Mouse (Mus musculus) common myeloid progenitor, adult 5-6 weeks (primary cell): Measurements from ENCODE around the gene Rfx4. TPM values are rescaled to one million over a fixed set of nuclear protein-coding genes. Genes with fewer than 3 reads are reported as not detected.

Source experiments
- ATAC-seq: replicated peaks from 2 replicates; pipeline ENCODE4 v1.8.0; 2016; ENCODE audit warnings: low read depth, mild to moderate bottlenecking, moderate TSS enrichment, inconsistent platforms; ENCODE audit not compliant: poor library complexity, severe bottlenecking
- total RNA-seq: library from RNA; stranded (forward); fragments of 200-1000, 187-1606 nt; gene quantifications from 2 replicates; pipeline ENCODE4 v1.2.3, GENCODE M21; 2017

Gene Rfx4
- total RNA-seq, 1 experiment from 2014 or later: not detected

GRCm38 (mm10) chr10:84903307-84903706, 147.4 kb downstream of the Rfx4 start:
- ATAC-seq: peak; percentile 7; the same call in 1 of the 2 replicates

- ATAC-seq: peak; percentile 74
Measured at GRCm38 (mm10) chr10:84903742-84904141, 147.9 kb downstream of the Rfx4 start.

- ATAC-seq: no peak
Measured at GRCm38 (mm10) chr10:84906895-84907294, 151.0 kb downstream of the Rfx4 start.

GRCm38 (mm10) chr10:84908006-84908405, 152.1 kb downstream of the Rfx4 start:
- ATAC-seq: no peak

GRCm38 (mm10) chr10:84908471-84908870, 152.6 kb downstream of the Rfx4 start:
- no peak for ATAC-seq

- no peak for ATAC-seq
Measured at GRCm38 (mm10) chr10:84909021-84909801, 153.3 kb downstream of the Rfx4 start.

- ATAC-seq: no peak
Measured at GRCm38 (mm10) chr10:84910194-84910593, 154.3 kb downstream of the Rfx4 start.

GRCm38 (mm10) chr10:84910758-84911384, 155.0 kb downstream of the Rfx4 start:
- ATAC-seq: no peak

- ATAC-seq: no peak
Measured at GRCm38 (mm10) chr10:84913148-84913547, 157.3 kb downstream of the Rfx4 start.

GRCm38 (mm10) chr10:84915476-84915875, 159.6 kb downstream of the Rfx4 start:
- no peak for ATAC-seq

GRCm38 (mm10) chr10:84916810-84917730, 161.2 kb downstream of the Rfx4 start, which contains the start of gene Ric8b:
TSS of gene Ric8b (plus strand) at chr10:84917616.
- ATAC-seq: peak; percentile 96

GRCm38 (mm10) chr10:84917731-84918095, 161.9 kb downstream of the Rfx4 start:
- ATAC-seq: no peak

- ATAC-seq: no peak
Measured at GRCm38 (mm10) chr10:84926336-84926735, 170.5 kb downstream of the Rfx4 start.

- no peak for ATAC-seq
Measured at GRCm38 (mm10) chr10:84926885-84927284, 171.0 kb downstream of the Rfx4 start.

- ATAC-seq: no peak
Measured at GRCm38 (mm10) chr10:84928465-84928864, 172.6 kb downstream of the Rfx4 start.

- peak; percentile 97 for ATAC-seq
Measured at GRCm38 (mm10) chr10:84935553-84936209, 179.8 kb downstream of the Rfx4 start.

- ATAC-seq: no peak
Measured at GRCm38 (mm10) chr10:84936832-84937515, 181.1 kb downstream of the Rfx4 start.

GRCm38 (mm10) chr10:84938094-84938820, 182.4 kb downstream of the Rfx4 start:
- no peak for ATAC-seq

GRCm38 (mm10) chr10:84938886-84939285, 183.0 kb downstream of the Rfx4 start:
- ATAC-seq: no peak
